Mouse (Mus musculus) Patski (cell line): ENCODE results near the gene Gata5. TPM values are rescaled to one million over a fixed set of nuclear protein-coding genes. Genes with fewer than 3 reads are reported as not detected.

Experiments
- ATAC-seq: fragments of 100-300 bp; one replicate; pipeline ENCODE4 v1.8.0; 2021
- CTCF ChIA-PET: fragments of 350-600 bp; sonication (Branson Sonifier 250); formaldehyde crosslinking; loops from one replicate; lab custom pipeline; 2022; ENCODE audit warnings: inconsistent platforms; lab: Charles Lee
- POLR2A ChIA-PET: fragments of 350-600 bp; sonication (Branson Sonifier 250); formaldehyde crosslinking; loops from one replicate; lab custom pipeline; 2022; ENCODE audit warnings: antibody characterized with exemption, inconsistent platforms; lab: Charles Lee
- DNase-seq: peaks from one replicate; pipeline ENCODE4 v3.0.0-alpha.2; 2011; ENCODE audit warnings: low read depth, low spot score
- H3K27me3 ChIP-seq: fragments of 371-371 bp; one replicate; pipeline ENCODE4 v1.5.1; 2021
- CTCF ChIP-seq: fragments of 100-300 bp; IDR thresholded peaks from one replicate; pipeline ENCODE4 v1.5.1; 2021
- in situ Hi-C: fragments of 300-500 bp; cut with MboI; formaldehyde crosslinking; loops from 3 replicates; pipeline ENCODE4 v1.11.1; 2018; ENCODE audit warnings: low pct_unique_long_range_greater_than_20kb, mixed read lengths
- polyA plus RNA-seq: library from polyadenylated mRNA; unstranded; gene quantifications from one replicate; pipeline ENCODE4 v1.2.3, GENCODE M21; 2021

Gata5 gene
- polyA plus RNA-seq, 1 experiment from 2014 or later: not detected

DNA sequence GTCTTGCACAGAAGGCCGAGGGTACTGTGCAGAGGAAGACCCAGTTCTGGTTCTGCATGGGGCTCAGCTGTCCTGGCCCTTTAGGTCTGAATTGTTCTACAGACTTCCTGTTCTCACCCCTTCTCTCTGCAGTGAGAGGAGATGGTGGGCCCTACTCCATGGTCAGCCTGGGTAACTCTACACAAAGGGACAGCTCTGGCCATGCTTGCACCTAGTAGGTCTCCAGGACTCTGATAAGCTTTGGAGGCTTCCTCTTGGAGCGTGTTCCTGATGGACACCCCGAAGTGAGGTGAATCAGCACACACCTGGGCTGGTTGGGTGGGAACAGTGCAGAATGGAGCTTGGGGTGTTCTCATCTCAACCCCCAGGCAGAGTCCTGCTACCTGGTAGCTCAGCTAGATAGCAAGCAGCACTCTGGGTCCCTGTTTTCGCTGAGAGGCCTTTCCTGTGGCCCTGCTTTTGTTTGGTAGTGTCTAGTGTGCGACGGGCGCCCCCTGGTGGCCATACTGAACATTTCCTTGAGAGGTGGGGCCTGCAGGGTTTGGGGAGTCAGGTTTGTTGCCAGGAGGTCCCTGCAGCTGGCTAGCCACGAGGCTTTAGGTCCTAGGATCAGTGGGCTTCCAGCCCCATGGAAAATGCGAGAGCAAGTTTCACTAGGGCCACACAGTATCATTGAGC, 12.5 kb upstream of the Gata5 start:
- CTCF ChIA-PET: interaction anchor here (1.3 to 8.4 kb wide), 4 partner anchors 66 to 125 kb away, joined by 4 to 68 read pairs (median 22); no protein-coding TSS in a partner anchor
- in situ Hi-C loops: loop anchor here (5.0 kb wide), 1 partner anchor 75 kb away; the partner anchor contains the start of gene Cables2
- DNase-seq: no peak
- H3K27me3 ChIP-seq: peaks cover 25% of the 10 kb centered on the region
- peak; percentile 92 for TF ChIP-seq CTCF
- POLR2A ChIA-PET: interaction anchor here (1.6 kb wide), 1 partner anchor 71 kb away, joined by 4 read pairs; no protein-coding TSS in a partner anchor
- ATAC-seq: peak; percentile 44

DNA sequence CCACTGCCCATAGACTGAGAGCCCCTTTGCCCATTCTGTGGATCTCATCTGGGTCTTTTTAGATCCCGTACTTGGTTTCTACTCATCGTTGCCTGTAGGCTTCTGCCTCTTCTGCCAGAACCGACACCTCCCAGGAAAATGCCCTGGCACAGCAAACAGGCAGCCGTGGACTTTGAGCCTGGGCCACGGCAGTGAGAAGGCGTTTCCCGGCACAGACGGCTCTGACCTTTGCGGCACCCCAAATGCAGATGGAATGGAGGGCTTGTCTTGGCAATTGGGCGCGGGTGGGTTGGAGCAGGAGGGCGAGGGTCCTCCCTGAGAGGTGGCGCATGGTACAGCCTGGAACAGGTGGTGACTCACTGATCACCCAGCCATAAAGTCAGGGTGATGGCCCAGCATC, 8.6 kb upstream of the Gata5 start:
- in situ Hi-C loops: no loop called here
- no peak for DNase-seq
- ChIA-PET CTCF (interaction anchor here (1.0 to 1.6 kb wide), 2 partner anchors 10 to 67 kb away, joined by 3 to 8 read pairs; no protein-coding TSS in a partner anchor), POLR2A (no interaction called here)
- peaks cover 38% of the 10 kb centered on the region for H3K27me3 ChIP-seq
- TF ChIP-seq CTCF: no peak
- no peak for ATAC-seq

DNA sequence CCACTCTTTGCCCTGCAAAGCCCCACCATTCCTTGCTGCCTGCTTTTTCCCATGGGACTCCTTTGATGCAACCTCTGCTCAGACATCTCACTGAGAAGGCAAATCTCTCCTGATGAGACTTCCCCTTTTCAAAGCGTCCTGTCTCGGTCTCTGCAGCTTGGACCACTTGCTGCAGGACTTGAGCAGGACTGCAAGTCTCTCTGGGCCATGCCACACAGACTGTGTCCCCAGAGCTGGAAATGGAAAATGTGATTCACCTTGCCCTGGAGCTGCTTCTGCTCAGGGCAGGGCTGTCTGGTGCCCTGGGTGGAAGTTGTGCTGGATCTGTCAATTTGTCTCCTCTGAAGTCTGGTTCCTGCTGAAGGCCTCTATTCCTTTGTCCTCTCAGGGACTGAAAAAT, 7.7 kb upstream of the Gata5 start:
- CTCF ChIA-PET: interaction anchor here (1.9 kb wide), 1 partner anchor 67 kb away, joined by 7 read pairs; no protein-coding TSS in a partner anchor
- ATAC-seq (no peak), DNase-seq (no peak)
- POLR2A ChIA-PET: interaction anchor here (0.6 kb wide), 1 partner anchor 209 kb away, joined by 3 read pairs; no protein-coding TSS in a partner anchor
- TF ChIP-seq CTCF: no peak
- in situ Hi-C loops: no loop called here
- peaks cover 40% of the 10 kb centered on the region for H3K27me3 ChIP-seq

DNA sequence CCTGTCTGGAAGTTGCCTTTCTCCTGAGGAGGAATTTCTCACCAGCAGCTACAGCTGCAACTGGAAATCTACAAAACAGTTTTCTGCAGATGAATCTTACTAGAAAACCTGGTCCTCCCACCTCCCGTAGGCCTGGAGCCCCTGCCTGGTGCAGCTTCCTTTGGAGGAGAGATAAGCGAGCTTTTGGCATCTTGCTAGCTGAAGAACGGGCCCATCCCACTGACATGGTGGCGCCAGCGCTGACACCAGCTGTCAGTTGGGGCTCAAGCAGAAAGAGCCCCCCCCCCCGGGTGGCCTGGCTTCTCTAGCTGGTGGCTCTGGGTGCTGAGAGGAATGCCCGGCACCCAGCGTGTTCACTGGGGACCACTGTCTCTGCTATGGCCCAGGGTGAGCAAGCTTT, 6.7 kb upstream of the Gata5 start:
- ChIA-PET CTCF (interaction anchor here (0.8 to 1.9 kb wide), 3 partner anchors 12 to 66 kb away, joined by 3 to 7 read pairs (median 3); no protein-coding TSS in a partner anchor), POLR2A (no interaction called here)
- ATAC-seq (no peak), DNase-seq (no peak)
- peaks cover 46% of the 10 kb centered on the region for H3K27me3 ChIP-seq
- in situ Hi-C loops: no loop called here
- TF ChIP-seq CTCF: no peak

DNA sequence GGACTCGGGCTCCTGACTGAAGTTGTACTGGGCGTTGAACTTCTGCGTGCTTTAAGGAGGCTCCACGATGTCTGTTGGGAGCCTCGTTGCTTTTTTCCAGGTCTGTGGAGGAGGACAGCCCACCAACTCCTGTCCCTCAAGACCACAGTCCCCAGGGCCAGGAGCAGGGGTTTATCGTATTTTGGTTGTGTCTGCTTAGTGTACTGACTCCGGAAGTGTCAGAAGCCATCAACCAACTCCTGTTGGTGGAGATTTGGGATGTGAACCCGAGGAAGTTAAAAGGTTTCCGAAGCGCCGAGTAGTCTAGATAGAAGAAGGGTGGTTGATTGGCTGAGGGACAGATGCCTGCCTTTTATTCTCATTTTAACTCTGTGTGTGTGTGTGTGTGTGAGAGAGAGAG, 5.4 kb upstream of the Gata5 start:
- ChIA-PET POLR2A (no interaction called here), CTCF (interaction anchor here (0.8 kb wide), 1 partner anchor 64 kb away, joined by 4 read pairs; no protein-coding TSS in a partner anchor)
- peaks cover 57% of the 10 kb centered on the region for H3K27me3 ChIP-seq
- TF ChIP-seq CTCF: no peak
- in situ Hi-C loops: no loop called here
- ATAC-seq (no peak), DNase-seq (no peak)

DNA sequence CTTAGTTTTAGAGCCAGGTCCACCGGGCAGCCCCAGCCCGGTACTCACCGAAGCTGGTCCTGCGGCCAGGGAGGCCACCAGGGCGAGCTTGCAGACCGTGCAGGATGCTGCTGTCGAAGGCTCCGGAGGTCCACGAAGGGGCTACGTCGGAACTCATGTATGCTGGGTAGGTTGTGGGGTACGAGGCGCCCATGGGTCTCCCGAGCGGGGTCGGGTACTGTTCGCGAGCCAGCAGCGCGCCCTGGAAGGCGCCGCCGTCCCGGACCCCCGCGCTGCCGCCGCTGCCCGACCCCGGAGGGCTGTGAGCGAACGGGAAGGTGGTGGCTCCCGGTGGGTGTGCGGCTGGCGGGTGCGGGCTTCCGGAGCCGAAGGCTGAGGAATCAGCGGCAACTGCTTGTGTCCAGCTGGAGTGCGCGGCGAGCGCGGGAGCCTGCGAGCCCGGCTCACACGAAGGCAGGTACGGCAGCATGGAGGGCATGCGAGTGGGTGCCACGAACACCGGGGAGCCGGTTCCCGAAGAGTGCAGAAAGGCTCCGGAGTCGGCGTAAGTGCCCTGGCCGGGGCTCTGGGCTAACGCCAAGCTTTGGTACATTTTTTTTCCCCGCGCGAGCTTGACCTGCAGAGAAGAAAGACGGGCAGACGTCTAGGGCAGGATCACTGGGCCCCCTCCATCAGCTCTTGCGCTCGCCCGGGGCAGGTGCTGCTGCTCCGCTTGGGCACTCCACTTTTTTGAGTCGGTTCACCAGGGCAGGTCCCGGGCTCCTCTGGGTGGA, 535 bp downstream of the Gata5 start:
- ChIA-PET POLR2A (no interaction called here), CTCF (interaction anchor here (1.2 kb wide), 1 partner anchor 16 kb away, joined by 3 read pairs; no protein-coding TSS in a partner anchor)
- DNase-seq (no peak), ATAC-seq (no peak)
- no peak for TF ChIP-seq CTCF
- peaks cover 49% of the 10 kb centered on the region for H3K27me3 ChIP-seq
- in situ Hi-C loops: no loop called here

DNA sequence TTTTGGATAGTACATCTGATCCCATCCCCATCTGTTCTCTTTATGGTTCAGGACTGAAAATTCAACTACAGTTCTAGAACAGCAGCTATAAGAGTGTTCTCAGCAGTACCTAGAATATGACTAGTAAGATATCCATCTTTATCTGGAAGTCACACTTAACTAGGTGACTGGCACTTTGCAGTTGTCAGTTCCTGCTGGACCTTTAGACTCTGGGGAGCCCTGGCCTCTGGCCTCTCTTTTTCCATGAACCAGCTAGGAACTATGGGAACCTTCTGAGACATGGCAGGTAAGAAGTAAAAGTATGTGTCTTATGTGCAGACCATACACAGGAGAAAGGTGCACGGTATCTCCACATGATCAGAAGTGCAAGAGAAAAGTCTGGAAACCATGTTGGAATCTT, 5.0 kb downstream of the Gata5 start:
- H3K27me3 ChIP-seq: peaks cover 44% of the 10 kb centered on the region
- TF ChIP-seq CTCF: no peak
- POLR2A ChIA-PET: no interaction called here
- ATAC-seq (no peak), DNase-seq (no peak)
- CTCF ChIA-PET: interaction anchor here (1.0 kb wide), 1 partner anchor 11 kb away, joined by 3 read pairs; no protein-coding TSS in a partner anchor
- in situ Hi-C loops: no loop called here

DNA sequence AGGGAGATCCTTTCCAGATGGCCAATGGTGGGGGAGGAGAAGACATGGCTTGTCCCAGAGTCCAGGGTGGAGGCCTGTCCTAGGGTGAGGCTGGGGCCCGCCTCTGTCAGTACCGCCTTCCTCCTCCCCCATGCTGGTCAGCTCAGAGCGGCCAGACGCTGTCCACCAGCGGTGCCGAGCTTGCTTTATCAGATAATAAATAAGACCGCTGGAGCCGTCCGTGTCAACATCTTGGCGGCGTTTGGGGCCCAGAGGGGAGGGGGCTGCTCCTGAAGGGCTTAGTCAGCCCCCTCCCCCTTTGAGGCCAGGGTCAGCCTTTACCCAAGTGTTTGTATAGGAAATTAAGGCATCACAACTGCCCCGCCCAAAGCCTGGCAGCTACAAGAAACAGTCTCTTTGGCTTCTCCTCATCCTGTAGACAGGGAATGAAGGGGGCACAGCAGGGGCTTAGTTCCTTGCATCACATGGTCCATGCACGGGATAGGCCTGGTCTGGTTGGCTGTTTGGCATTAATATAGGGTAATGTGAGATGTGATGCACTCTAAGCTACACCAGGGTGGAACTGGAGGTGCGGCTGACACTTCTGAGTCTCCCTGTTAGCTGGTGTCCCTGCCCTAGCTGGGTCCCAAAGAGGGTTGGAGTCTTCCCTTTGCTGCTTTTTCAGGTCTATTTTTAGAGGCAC, 11.7 kb downstream of the Gata5 start:
- no peak for TF ChIP-seq CTCF
- in situ Hi-C loops: loop anchor here (5.0 to 25.0 kb wide), 2 partner anchors 36 to 439 kb away; partner anchors contain the start of gene Rbbp8nl
- ChIA-PET POLR2A (no interaction called here), CTCF (no interaction called here)
- DNase-seq (no peak), ATAC-seq (no peak)
- peaks cover 40% of the 10 kb centered on the region for H3K27me3 ChIP-seq

DNA sequence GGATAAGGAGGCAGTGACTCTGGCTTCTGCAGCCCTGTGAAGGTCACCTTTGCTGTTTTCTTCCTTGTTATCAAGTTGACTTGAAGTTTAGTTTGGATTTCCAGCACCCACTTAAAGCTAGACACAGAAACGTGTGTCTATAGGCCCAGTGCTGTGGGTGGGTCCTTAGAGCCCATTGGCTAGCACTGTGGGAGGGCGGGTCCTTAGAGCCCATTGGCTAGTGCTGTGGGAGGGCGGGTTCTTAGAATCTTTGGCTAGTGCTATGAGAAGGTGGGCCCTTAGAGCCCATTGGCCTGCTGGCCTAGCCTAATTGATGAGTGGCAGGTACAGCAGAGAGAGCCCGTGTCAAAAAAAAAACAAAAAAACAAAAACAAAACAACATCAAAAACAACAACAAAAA, 14.3 kb downstream of the Gata5 start:
- in situ Hi-C loops: loop anchor here (5.0 to 25.0 kb wide), 2 partner anchors 33 to 442 kb away; partner anchors contain the start of gene Rbbp8nl
- ATAC-seq (no peak), DNase-seq (no peak)

DNA sequence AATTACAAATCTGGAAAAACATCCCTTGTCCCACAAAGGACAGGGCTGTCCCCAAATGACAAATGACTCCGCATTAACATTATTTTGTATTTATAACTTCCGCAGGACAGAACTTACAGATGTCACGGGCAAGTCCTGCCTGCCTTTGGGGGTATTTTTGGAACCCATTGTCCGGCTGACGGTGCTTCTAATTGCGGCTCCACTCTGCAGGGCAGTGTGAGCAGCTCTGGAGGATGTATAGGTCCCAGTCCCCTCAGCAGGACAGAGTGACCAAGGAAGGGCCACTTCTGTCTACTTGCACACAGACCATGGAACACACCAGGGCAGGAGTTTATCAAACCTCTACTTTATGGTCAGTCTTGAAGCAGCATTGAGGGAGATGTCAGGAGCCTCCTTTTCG, 16.9 kb downstream of the Gata5 start:
- ATAC-seq: no peak
- ChIA-PET CTCF (no interaction called here), POLR2A (no interaction called here)
- no peak for TF ChIP-seq CTCF
- in situ Hi-C loops: loop anchor here (25.0 kb wide), 1 partner anchor 445 kb away; no protein-coding TSS in a partner anchor
- H3K27me3 ChIP-seq: peaks cover 17% of the 10 kb centered on the region
- no peak for DNase-seq

More for the DNA sequence above, 14.3 kb downstream of the Gata5 start:
- no peak for TF ChIP-seq CTCF
- peaks cover 31% of the 10 kb centered on the region for H3K27me3 ChIP-seq
- ChIA-PET CTCF (no interaction called here), POLR2A (no interaction called here)
